Mouse (Mus musculus): ENCODE measurements around the gene Atr.

- TF ChIP-seq CTCF (IDR thresholded peaks at IDR 0.05; ENCODE audit: low read depth, low read length) = no peak
- no peak for TF ChIP-seq POLR2A (IDR thresholded peaks at IDR 0.05; ENCODE audit: extremely low read depth, insufficient read depth, low read length)
Observed at GRCm38 (mm10) chr9:95961058-95961457, 103.7 kb downstream of the Atr start.

Data from liver, adult 2 months (tissue).